Mouse (Mus musculus): Measurements from ENCODE around the gene Anxa2.

DNA sequence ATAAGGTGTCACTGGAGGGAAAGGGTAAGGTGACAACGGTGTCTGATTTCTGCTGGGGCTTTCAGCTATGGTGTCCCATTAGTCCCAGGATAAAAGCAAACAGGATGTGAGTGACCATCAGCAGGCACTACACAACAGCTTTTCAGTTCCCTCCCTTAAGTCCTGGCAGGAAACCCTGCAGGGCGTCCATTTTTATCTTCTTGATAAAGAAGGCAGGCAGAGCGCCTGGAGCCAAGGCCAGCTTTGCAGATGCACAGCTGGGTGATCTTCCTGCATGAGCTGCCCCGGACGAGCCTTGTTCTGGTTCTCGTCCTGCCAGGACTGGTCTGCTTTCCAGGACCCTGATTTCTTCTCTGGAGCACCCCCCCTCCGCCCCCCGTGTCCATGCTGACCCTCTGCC is 35.1 kb downstream of the Anxa2 start:
- TF ChIP-seq TCF12 (IDR thresholded peaks at IDR 0.05; ENCODE audit: insufficient read depth, poor library complexity, severe bottlenecking), result no peak
- TF ChIP-seq POLR2AphosphoS2 (IDR thresholded peaks at IDR 0.05; ENCODE audit: insufficient read length, low read depth), result no peak
- TF ChIP-seq CEBPB (IDR thresholded peaks at IDR 0.05; ENCODE audit: insufficient read depth, poor library complexity, severe bottlenecking), result no peak

Measured in myocyte (in vitro differentiated cells).